Mouse (Mus musculus) right cerebral cortex, postnatal 36 days (tissue): Measurements from ENCODE around the gene Atp1b1.

Experiments
- DNase-seq, 2 experiments: peaks; one replicate each; pipeline ENCODE4 v3.0.0; 2022; ENCODE audit warnings: low spot score in 2 of 2, mixed read lengths in 1 of 2

The Atp1b1 gene

GRCm38 (mm10) chr1:164395131-164395780 lies 62.9 kb downstream of the Atp1b1 start:
- peak in 1 of 2 experiments; percentile 65 for DNase-seq

GRCm38 (mm10) chr1:164392176-164392575 lies 66.0 kb downstream of the Atp1b1 start:
- DNase-seq: no peak

- DNase-seq: no peak
Measured at GRCm38 (mm10) chr1:164389743-164390142, 68.4 kb downstream of the Atp1b1 start.
